Mouse (Mus musculus) heart, postnatal 10 days (tissue): ENCODE results near the gene Krtap2-4. TPM values are rescaled to one million over a fixed set of nuclear protein-coding genes. Genes with fewer than 3 reads are reported as not detected.
"Not testable (repeated sequence)": the region's sequence is repeated elsewhere in the genome, so short reads cannot be mapped to it uniquely, and the experiment has no call there.

Experiments used
- DNase-seq, 2 experiments: peaks; one replicate each; pipeline ENCODE4 v3.0.0; 2021
- intact Hi-C: fragments of 180-260 bp; cut with DNase I; formaldehyde crosslinking; loops from one replicate; pipeline ENCODE4 v1.15.1; 2025
- total RNA-seq, 2 experiments: library from RNA; stranded (reverse); gene quantifications; 2 replicates each; pipeline ENCODE4 v1.2.3; 2021

Krtap2-4 gene
- total RNA-seq: not detected

DNA sequence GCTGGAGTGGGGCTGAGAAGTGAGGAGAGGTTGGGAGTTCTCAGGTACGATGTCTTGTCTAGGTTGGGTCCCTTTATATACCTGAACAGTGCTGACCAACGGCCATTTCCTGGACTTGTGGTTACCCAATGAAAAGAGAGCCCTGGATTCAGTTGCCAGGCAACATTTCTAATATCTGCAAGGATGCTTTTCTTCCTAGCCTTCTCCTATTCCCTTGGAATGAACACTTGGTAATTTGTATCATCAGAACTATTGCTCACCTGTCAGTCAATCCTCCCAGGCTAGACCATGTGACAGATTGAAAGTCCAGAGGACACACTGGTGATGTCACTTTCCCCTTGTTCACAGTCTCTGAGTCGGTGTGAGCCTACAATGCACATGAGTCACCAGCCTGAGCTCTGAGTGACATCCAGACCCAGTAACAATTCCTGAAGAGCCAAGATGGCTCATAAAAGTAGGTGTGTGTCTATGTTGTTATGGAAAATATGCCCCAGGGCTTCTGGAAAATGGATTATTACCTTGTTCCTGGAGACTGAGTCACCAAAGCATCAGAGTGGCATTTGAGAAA lies at the start of gene Krtap2-4:
Krtap2-4 (minus strand) TSS at position 51 of the 568 bp plus-strand sequence.
- DNase-seq: no peak
- intact Hi-C loops: no loop called here

DNA sequence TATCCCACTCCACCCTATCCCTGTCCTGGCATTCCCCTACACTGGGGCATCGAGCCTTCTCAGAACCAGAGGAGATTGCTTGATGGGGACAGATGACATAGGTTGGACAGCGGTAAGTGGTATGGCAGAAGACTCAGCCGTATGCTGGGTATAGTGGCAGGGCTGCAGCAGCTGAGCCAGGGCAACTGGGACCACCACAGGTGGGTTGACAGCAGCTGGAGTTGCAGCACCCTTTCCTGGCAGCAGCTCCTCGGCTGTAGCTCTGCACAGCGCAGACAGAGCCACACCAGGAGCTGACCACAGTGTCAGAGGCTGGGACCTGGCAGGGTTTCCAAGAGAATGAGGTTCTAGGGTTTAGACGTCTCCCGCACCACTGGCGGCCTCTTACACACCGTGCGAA lies 48.2 kb upstream of the Krtap2-4 start:
- no peak for DNase-seq
- intact Hi-C loops: no loop called here

DNA sequence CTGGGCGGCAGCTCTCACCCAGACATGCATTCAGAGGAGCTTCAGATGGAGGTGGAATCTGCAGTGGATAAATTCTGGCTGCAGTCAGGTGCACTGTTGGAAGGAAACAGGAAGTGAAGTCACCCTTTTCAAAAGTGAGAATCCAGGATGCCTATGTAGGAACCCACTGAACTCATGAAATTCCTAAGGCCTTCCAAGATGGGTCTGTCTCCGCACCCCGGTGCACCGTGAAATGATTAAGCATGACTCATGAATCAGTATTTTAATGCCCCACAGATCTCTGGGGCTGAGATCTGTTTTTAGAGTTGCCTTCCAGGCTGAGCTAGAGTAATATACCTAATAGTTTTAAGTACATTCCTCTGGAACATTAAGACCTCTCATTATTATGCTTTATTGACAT lies 44.6 kb upstream of the Krtap2-4 start:
- DNase-seq: no peak
- intact Hi-C loops: no loop called here

DNA sequence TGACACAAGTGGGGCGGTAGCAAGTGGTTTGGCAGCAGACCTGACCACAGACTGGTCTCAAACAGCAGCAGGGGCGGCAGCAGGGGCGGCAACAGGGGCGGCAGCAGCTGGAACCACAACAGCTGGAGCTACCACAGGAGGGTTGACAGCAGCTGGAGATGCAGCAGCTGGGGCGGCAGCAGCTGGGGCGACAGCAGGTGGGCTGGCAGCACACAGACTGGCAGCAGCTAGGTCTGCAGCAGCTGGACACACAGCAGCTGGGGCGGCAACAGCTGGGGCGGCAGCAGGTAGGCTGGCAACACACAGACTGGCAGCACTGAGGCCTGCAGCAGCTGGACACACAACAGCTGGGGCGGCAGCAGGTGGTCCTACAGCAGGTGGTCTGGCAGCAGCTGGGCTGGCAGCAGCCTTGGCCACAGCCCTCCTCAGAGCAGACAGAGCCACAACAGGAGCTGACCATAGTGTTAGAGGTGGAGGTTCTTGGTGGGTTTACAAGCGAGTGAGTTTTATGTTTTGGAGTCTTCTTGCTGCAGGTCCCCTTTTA lies 43.9 kb upstream of the Krtap2-4 start, which contains the start of gene Gm11563:
Gm11563 (minus strand) TSS at position 494 of the 544 bp plus-strand sequence.
- DNase-seq, intact Hi-C loops: not testable (repeated sequence)

DNA sequence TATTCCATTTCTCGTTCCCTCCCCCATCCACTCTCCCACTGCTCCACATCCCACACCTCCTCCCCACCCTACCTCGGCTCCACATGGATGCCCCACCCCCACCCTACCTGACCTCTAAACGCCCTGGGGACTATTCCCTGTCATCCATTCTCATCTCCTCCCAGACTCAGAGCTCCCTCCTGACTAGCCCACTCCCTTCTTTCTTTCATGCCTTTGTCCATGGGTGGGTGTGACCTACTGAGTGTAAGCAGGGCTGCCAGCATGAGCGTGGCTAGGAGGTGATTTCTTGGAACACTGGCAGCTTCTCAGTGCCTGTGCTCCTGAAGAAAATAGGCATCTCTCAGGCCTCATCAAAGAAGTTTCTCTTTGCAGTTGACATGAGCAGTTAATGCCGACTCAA lies 42.4 kb upstream of the Krtap2-4 start:
- intact Hi-C loops: no loop called here
- DNase-seq: no peak

DNA sequence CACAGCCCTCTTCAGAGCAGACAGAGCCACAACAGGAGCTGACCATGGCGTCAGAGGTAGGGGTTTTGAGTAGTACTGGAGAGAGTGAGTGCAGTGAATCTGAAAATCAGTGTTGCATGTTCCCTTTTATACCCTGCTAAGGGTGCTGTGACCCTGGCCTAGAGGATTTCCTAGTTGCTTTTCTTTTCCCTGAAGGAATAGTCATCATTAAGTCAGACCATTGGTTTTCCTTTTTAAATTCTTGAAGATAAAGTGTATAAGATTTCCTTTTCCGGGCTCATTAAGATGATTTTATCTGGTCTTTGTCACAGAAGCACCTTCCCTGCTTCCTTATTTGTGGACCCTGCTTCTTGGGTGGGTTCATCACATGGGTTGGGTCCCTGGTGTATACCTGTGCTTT lies 35.5 kb upstream of the Krtap2-4 start, which contains the start of gene Gm11555:
Gm11555 (minus strand) TSS at position 101 of the 400 bp plus-strand sequence.
- DNase-seq: no peak
- intact Hi-C loops: no loop called here

DNA sequence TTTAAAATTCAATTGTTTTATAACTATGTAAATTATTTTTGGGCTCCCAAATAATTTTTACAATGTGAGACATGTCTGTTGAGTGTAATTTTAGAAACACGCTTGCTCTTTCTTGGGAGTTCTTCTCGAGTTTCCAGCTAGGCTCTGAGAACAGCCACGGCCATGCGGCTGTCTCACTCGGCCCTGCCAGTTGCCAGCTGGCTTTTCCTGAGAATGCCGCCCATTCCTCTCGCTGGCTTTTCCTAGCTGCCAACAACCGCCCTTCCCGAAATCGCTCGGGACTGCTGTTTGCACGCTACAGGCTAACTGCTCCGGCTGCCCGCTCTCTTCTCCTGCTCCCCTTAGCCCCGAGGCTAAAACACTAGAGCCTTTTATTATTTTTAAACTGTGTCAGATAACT lies 31.8 kb upstream of the Krtap2-4 start:
- intact Hi-C loops: no loop called here
- no peak for DNase-seq

DNA sequence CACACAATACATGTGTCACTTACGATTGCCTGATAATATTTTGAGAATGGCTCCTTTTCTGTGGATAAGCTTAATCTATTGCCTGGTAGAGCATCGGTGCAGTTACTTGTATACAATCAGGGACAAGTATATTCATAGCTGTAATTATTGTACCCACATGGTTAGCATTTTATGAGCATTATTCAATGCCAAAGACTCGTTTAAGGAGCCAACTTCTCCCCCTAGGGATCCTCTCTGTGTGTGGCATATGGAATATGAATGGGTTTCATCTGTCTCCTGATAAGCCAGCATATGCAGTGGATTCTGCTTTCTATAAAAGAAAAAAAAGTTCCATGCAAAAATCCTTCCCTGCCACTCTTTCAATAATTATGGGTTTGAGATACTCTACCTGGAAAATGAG lies 29.7 kb upstream of the Krtap2-4 start:
- no peak for DNase-seq
- intact Hi-C loops: no loop called here

DNA sequence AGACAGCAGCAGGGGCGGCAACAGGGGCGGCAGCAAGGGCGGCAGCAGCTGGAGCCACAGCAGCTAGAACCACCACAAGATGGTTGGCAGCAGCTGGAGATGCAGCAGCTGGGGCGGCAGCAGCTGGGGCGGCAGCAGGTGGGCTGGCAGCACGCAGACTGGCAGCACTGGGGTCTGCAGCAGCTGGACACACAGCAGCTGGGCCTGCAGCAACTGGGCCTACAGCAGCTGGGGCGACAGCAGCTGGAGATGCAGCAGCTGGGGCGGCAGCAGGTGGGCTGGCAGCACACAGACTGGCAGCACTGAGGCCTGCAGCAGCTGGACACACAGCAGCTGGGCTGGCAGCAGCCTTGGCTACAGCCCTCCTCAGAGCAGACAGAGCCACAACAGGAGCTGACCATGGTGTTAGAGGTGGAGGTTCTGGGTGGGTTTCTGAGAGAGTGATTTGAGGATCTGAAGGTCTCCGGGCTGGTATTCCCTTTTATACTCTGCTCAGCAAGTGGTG lies 29.0 kb upstream of the Krtap2-4 start, which contains the start of gene Krtap4-7:
Krtap4-7 (minus strand) TSS at position 455 of the 505 bp plus-strand sequence.
- DNase-seq, intact Hi-C loops: not testable (repeated sequence)

DNA sequence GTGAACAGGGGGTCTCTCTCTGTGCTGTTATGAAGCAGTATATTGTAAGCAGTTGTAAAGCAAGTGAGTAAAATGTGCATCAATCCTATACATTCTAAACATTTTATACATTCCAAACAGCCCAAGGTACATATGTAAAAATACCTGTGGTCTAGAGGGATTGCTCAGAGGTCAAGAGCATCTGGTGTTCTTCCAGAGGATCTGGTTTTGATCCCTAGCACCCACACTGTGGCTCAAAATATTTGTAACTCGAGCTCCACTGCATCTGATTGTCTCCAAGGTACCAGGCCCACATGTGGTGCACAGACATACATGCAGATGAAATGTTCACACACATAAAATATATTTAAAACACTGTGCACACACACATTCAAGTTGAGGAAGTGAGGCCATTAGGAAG lies 26.3 kb upstream of the Krtap2-4 start:
- intact Hi-C loops: no loop called here
- DNase-seq: no peak

DNA sequence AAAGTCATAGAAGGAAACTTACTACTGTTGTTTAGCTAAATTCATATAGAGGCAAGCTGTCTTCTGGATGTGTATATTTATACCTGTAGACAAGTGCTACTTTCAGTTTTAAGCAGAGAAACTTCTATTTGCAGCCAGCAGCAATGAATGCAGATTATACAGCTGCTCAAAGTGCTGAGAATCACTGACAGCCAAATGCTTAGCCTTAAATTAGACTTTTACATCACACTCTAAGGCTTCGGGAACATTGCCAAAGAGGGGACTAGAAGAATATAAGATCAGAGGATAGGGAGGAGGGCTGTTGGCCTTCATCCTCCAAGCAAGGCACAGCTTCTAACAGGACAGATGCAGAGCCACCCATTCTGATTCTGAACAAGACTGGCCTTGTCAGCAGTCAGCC lies 22.4 kb upstream of the Krtap2-4 start:
- no peak for DNase-seq
- intact Hi-C loops: no loop called here

DNA sequence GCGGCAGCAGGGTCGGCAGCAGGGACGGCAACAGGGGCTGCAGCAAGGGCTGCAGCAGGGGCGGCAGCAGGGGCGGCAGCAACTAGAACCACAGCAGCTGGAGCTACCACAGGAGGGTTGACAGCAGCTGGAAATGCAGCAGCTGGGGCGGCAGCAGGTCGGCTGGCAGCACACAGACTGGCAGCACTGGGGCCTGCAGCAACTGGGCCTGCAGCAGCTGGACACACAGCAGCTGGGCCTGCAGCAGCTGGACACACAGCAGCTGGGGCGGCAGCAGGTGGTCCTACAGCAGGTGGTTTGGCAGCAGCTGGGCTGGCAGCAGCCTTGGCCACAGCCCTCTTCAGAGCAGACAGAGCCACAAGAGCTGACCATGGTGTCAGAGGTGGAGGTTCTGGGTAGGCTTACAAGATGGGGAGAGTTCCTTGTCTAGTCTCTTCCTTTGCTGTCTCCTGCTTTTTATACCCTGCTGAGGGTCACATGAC lies 20.0 kb upstream of the Krtap2-4 start, which contains the start of gene Krtap4-2:
Krtap4-2 (minus strand) TSS at position 432 of the 482 bp plus-strand sequence.
- intact Hi-C loops: no loop called here
- DNase-seq: no peak

DNA sequence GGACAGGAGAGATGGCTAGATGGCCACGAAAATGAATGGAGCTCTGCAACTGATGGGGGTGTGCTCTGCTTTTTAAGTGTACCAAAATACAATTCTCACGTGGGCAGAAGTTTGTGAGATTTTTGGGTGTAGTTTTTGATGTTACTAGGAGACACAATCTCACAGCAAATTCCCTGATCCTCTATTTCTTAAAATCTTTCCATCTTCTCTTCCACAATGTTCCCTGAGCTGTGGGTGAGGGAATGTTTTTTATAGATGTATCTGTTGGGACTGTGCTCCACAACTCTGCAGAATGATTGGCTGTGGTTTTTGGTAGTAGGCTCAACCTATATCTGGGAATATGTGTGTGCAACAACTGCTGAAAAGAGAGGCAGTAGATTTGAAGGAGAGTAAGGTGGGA lies 18.6 kb upstream of the Krtap2-4 start:
- intact Hi-C loops: no loop called here
- DNase-seq: no peak

DNA sequence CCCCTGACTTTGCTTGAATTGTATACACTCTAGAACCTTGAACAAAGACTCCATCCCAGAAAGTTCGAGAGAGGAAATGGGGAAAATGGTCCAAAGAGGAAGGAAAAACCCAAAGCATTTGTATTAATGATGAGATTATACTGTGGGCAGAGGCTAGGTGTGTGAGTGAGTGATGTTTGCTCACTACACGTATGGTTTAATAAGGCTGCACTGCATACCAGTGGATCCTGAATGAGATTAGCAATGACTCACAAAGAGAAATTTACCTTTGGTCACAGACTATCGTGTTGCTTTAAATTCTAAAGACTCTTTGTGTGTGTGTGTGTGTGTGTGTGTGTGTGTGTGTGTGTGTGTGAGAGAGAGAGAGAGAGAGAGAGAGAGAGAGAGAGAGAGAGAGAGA lies 16.2 kb upstream of the Krtap2-4 start:
- DNase-seq: no peak
- intact Hi-C loops: no loop called here

DNA sequence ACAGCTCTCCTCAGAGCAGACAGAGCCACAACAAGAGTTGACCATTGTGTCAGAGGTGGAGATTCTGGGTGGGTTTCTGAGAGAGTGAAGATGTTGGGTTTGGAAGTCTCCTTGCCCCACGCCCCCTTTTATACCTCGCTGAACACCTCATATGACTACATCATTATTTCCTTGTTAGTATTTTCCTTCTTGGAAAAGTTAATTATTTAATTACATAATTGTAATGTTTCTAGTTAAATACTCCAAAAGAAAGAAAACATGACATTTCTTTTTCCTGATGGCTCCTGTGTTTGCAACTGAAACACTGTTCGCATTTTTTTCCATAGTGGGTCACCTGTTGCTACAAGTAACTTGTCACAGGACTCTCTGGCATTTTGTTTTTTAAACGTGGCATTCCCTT lies 13.5 kb upstream of the Krtap2-4 start, which contains the start of gene Krtap4-1:
Krtap4-1 (minus strand) TSS at position 101 of the 400 bp plus-strand sequence.
- intact Hi-C loops: no loop called here
- no peak for DNase-seq

DNA sequence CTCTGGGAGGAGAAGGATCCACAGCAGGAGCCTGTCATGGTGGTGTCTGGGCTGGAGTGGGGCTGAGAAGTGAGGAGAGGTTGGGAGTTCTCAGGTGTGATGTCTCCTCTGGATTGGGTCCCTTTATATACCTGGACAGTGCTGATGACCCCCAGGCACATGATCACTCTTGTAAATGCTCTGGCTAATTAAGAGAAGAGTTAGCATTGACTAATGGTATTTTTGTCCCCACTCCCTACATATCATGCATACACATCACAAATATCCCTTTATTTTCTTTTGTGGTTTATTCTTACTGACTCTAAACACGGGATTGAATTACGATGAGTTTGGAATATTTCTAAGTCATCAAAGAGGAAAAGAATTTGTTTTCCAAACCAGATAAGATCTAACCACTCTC lies 5.7 kb upstream of the Krtap2-4 start, which contains the start of gene Gm11562:
Gm11562 (minus strand) TSS at position 101 of the 400 bp plus-strand sequence.
- DNase-seq: no peak

DNA sequence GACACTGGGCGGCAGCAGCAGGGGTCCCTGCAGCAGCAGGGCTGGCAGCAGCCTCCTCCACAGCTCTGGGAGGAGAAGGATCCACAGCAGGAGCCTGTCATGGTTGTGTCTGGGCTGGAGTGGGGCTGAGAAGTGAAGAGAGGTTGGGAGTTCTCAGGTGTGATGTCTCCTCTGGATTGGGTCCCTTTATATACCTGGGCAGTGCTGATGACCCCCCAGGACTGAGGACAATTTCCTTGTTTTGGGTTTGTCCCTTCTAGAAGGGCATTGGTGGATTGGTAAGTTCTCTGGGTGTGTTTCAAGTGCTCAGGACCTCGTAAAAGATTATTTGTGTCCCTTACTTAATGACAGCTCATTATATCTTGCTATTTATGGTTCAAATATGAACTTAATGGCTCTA lies 4.6 kb downstream of the Krtap2-4 start, which contains the start of gene Gm11937:
Gm11937 (minus strand) TSS at position 101 of the 400 bp plus-strand sequence.
- DNase-seq, intact Hi-C loops: not testable (repeated sequence)

More for the DNA sequence above, 5.7 kb upstream of the Krtap2-4 start, which contains the start of gene Gm11562:
- intact Hi-C loops: no loop called here

DNA sequence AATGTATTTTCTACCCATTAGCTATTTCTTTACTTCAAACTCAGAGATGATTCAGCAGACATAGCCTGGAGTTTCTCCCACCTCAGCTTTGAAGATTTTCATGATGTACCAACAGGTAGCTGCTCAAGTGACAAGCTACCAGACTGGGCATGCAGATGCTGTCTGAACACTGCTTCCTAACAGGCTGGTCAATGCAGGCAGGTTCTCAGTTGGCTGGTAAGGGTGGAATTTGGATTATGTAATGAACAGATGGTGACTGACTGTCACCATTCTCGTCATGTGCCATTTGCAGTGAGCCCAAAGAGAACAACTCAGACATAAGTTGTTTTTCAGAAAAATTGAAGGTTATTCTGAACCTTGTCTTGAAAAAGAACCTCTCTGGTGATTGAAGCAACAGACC lies 5.5 kb downstream of the Krtap2-4 start:
- intact Hi-C loops: no loop called here
- DNase-seq: no peak

DNA sequence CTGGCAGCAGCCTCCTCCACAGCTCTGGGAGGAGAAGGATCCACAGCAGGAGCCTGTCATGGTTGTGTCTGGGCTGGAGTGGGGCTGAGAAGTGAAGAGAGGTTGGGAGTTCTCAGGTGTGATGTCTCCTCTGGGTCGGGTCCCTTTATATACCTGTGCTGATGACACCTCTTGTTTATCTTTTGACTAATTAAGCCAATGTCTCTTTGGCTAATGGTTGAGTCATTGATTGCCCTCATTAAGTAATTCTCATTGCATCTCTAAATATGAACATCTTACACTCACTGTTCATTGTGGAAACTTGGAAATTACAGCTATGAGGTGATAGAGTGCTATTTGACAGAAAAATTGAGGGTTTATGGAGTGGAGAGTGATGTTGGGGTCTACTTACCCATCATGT lies 11.4 kb downstream of the Krtap2-4 start, which contains the start of gene Gm11938:
Gm11938 (minus strand) TSS at position 101 of the 400 bp plus-strand sequence.
- DNase-seq, intact Hi-C loops: not testable (repeated sequence)

DNA sequence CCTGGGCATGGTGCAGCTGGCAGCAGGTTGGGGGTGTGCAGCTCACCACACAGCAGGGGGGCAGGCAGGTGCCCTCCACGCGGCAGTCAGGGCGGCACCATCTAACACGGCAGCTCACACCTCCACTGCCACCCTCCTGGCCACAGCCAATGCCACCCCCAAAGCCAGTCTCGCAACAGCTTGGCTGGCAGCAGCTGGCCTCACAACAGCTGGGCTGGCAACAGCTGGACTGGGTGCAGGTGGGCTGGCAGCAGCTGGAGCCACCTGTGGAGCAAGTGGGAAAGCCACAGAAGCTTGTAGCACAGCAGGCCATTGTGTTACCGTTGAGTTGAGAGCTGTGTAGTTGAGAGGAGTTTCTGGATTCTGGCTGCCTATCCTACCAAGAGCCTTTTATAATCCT lies 16.9 kb downstream of the Krtap2-4 start, which contains the start of gene Krtap9-3:
Krtap9-3 (minus strand) TSS at position 364 of the 400 bp plus-strand sequence.
- intact Hi-C loops, DNase-seq: not testable (repeated sequence)

DNA sequence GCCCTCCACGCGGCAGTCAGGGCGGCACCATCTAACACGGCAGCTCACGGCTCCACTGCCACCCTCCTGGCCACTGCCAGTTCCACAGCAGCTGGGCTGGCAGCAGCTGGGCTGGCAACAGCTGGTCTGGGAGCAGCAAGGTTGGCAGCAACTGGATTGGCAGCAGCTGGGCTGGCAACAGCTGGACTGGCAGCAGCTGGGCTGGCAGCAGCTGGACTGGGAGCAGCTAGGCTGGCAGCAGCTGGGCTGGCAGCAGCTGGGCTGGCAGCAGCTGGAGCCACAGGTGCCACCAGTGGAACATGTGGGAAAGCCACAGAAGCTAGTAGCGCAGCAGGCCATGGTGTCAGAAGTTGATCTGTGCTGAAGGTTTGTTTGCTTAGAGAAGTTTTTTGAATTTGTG lies 23.7 kb downstream of the Krtap2-4 start, which contains the start of gene Krtap1-3:
Krtap1-3 (minus strand) TSS at position 359 of the 400 bp plus-strand sequence.
- no peak for DNase-seq
- intact Hi-C loops: no loop called here
